Mouse (Mus musculus) liver, embryonic 13.5 days (tissue): Measurements from ENCODE around the gene Elob. TPM values are rescaled to one million over a fixed set of nuclear protein-coding genes. Genes with fewer than 3 reads are reported as not detected.

Source experiments
- ATAC-seq: fragments of 200-750 bp; cut with Nextera tagmentation; 2 replicates; pipeline ENCODE4 v1.8.0; 2017; ENCODE audit warnings: low read depth, mild to moderate bottlenecking, moderate number of reproducible peaks, moderate library complexity
- DNase-seq: peaks from one replicate; pipeline ENCODE4 v3.0.0; 2022
- H3K27ac ChIP-seq: fragments of 300-500 bp; sonication (generic); 2 replicates; pipeline ENCODE4 v1.5.1; 2015; ENCODE audit warnings: moderate library complexity, mild to moderate bottlenecking, inconsistent platforms
- H3K27me3 ChIP-seq: fragments of 300-500 bp; sonication (generic); 2 replicates; pipeline ENCODE4 v1.6.1; 2015; ENCODE audit warnings: mild to moderate bottlenecking, inconsistent platforms
- H3K36me3 ChIP-seq: fragments of 300-500 bp; sonication (generic); 2 replicates; pipeline ENCODE4 v1.6.1; 2015; ENCODE audit warnings: mild to moderate bottlenecking, inconsistent platforms
- H3K4me1 ChIP-seq: fragments of 300-500 bp; sonication (generic); replicated peaks from 2 replicates; pipeline ENCODE4 v1.6.1; 2015; ENCODE audit warnings: inconsistent platforms
- H3K4me2 ChIP-seq: fragments of 300-500 bp; sonication (generic); 2 replicates; pipeline ENCODE4 v1.6.1; 2015; ENCODE audit warnings: inconsistent platforms, mild to moderate bottlenecking, moderate library complexity
- H3K4me3 ChIP-seq: fragments of 300-500 bp; sonication (generic); replicated peaks from 2 replicates; pipeline ENCODE4 v1.5.1; 2015; ENCODE audit warnings: mild to moderate bottlenecking, inconsistent platforms
- H3K9ac ChIP-seq: fragments of 300-500 bp; sonication (generic); 2 replicates; pipeline ENCODE4 v1.6.1; 2015; ENCODE audit warnings: mild to moderate bottlenecking, inconsistent platforms
- H3K9me3 ChIP-seq: fragments of 300-500 bp; sonication (generic); replicated peaks from 2 replicates; pipeline ENCODE4 v1.6.1; 2016; ENCODE audit warnings: inconsistent platforms
- whole genome bisulfite sequencing: fragments of 180-500 bp; shearing (Covaris S2); methylation state at CpG from one replicate; pipeline ENCODE4 v1.1.7; 2015; ENCODE audit not compliant: insufficient replicate concordance; 5-methylcytosine and 5-hydroxymethylcytosine counted together
- polyA plus RNA-seq: library from polyadenylated mRNA; unstranded; fragments of >200 nt; fragmentation: Nextera tagmentation; extraction: Ambion mirVana; gene quantifications from 2 replicates; pipeline ENCODE4 v1.2.1, GENCODE M21; 2015

The Elob gene
- polyA plus RNA-seq, 1 experiment from 2014 or later, result 572 TPM

GRCm38 (mm10) chr17:23850853-23851749 is 22.2 kb upstream of the Elob start:
- Histone ChIP-seq H3K4me2 (no peak overlapping the region), H3K4me3 (no peak overlapping the region), H3K27me3 (no peaks in the 10 kb centered on the region), H3K9ac (no peak overlapping the region), H3K27ac (no peak overlapping the region), H3K4me1 (no peaks in the 10 kb centered on the region), H3K9me3 (no peaks in the 10 kb centered on the region), H3K36me3 (no peaks in the 10 kb centered on the region)
- peak; percentile 27 for DNase-seq
- no peak for ATAC-seq
- 47% methylated on average over 18 of the region's 19 CpGs for WGBS

GRCm38 (mm10) chr17:23850028-23850427 is 21.1 kb upstream of the Elob start:
- Histone ChIP-seq H3K27ac (no peak overlapping the region), H3K4me2 (no peak overlapping the region), H3K4me3 (no peak overlapping the region), H3K4me1 (no peaks in the 10 kb centered on the region), H3K9me3 (no peaks in the 10 kb centered on the region), H3K9ac (no peak overlapping the region), H3K36me3 (no peaks in the 10 kb centered on the region), H3K27me3 (no peaks in the 10 kb centered on the region)
- ATAC-seq, result no peak
- DNase-seq, result no peak
- 42% methylated on average over 2 of the region's 2 CpGs for WGBS

- Histone ChIP-seq H3K9ac (0 out of 2 replicates have a peak within 1 kb of the TSS, but pooled peaks have one; percentile 13), H3K27me3 (0 out of 2 replicates have a peak, but pooled peaks cover 6% of the 10 kb centered on the region), H3K36me3 (no peaks in the 10 kb centered on the region), H3K9me3 (no peaks in the 10 kb centered on the region), H3K4me3 (peak within 1 kb of the TSS; percentile 38), H3K4me1 (peaks cover 10% of the 10 kb centered on the region), H3K27ac (no peak within 1 kb of the TSS), H3K4me2 (peak within 1 kb of the TSS; percentile 61)
- ATAC-seq, result peak; percentile 54; the same call in 1 of the 2 replicates
- WGBS, result 16% methylated on average over 19 of the region's 19 CpGs
- DNase-seq, result peak; percentile 50
These were observed 14.9 kb upstream of the Elob start, which contains the start of the genes Prss32 and Prss41 for GRCm38 (mm10) chr17:23843812-23844273. Gene Prss32 (plus strand): TSS chr17:23843855. Gene Prss41 (minus strand): TSS chr17:23844172.

- peaks cover 10% of the 10 kb centered on the region for H3K4me1 ChIP-seq
- H3K36me3 ChIP-seq, result no peaks in the 10 kb centered on the region
- DNase-seq (peak; percentile 42), ATAC-seq (peak; percentile 25; the same call in 1 of the 2 replicates)
- 0 out of 2 replicates have a peak, but pooled peaks cover 6% of the 10 kb centered on the region for H3K27me3 ChIP-seq
- H3K9me3 ChIP-seq, result no peaks in the 10 kb centered on the region
- H3K4me3 ChIP-seq, result peak overlapping the region; percentile 38
- H3K4me2 ChIP-seq, result peak overlapping the region; percentile 61
- 0 out of 2 replicates have a peak overlapping the region, but pooled peaks have one; percentile 13 for H3K9ac ChIP-seq
- no peak overlapping the region for H3K27ac ChIP-seq
- WGBS, result 48% methylated on average over 23 of the region's 23 CpGs
These were observed 14.3 kb upstream of the Elob start for GRCm38 (mm10) chr17:23843141-23843811.

- no peak overlapping the region for H3K4me2 ChIP-seq
- H3K4me3 ChIP-seq, result no peak overlapping the region
- 0 out of 2 replicates have a peak, but pooled peaks cover 11% of the 10 kb centered on the region for H3K27me3 ChIP-seq
- ATAC-seq (no peak), DNase-seq (peak; percentile 28)
- H3K9me3 ChIP-seq, result no peaks in the 10 kb centered on the region
- no peak overlapping the region for H3K9ac ChIP-seq
- H3K36me3 ChIP-seq, result no peaks in the 10 kb centered on the region
- H3K4me1 ChIP-seq, result peaks cover 10% of the 10 kb centered on the region
- H3K27ac ChIP-seq, result no peak overlapping the region
- WGBS, result 23% methylated on average over 4 of the region's 4 CpGs
These were observed 12.2 kb upstream of the Elob start for GRCm38 (mm10) chr17:23841145-23841544.

- H3K4me3 ChIP-seq, result no peak within 1 kb of the TSS
- no peak within 1 kb of the TSS for H3K4me2 ChIP-seq
- no peak within 1 kb of the TSS for H3K27ac ChIP-seq
- no peaks in the 10 kb centered on the region for H3K4me1 ChIP-seq
- H3K9ac ChIP-seq, result no peak within 1 kb of the TSS
- DNase-seq (no peak), ATAC-seq (no peak)
- no peaks in the 10 kb centered on the region for H3K36me3 ChIP-seq
- H3K27me3 ChIP-seq, result peaks cover 49% of the 10 kb centered on the region
- no peaks in the 10 kb centered on the region for H3K9me3 ChIP-seq
- 61% methylated on average over 8 of the region's 8 CpGs for WGBS
These were observed 7.2 kb upstream of the Elob start, which contains the start of gene Prss33 for GRCm38 (mm10) chr17:23836006-23836575. Gene Prss33 (minus strand): TSS chr17:23836056.

- Histone ChIP-seq H3K27ac (no peak overlapping the region), H3K27me3 (peaks cover 55% of the 10 kb centered on the region), H3K4me2 (no peak overlapping the region), H3K4me1 (peaks cover 27% of the 10 kb centered on the region), H3K4me3 (no peak overlapping the region), H3K36me3 (peaks cover 11% of the 10 kb centered on the region), H3K9ac (no peak overlapping the region), H3K9me3 (no peaks in the 10 kb centered on the region)
- DNase-seq (no peak), ATAC-seq (no peak)
- WGBS, result 68% methylated on average over 1 of the region's 1 CpGs
These were observed 2.3 kb upstream of the Elob start for GRCm38 (mm10) chr17:23831201-23831600.

GRCm38 (mm10) chr17:23828271-23829001 is 500 bp downstream of the Elob start:
- peaks cover 33% of the 10 kb centered on the region for H3K4me1 ChIP-seq
- peak overlapping the region; percentile 82 for H3K27ac ChIP-seq
- WGBS, result under 1% methylated on average over 47 of the region's 47 CpGs
- ATAC-seq (peak; percentile 70), DNase-seq (peak; percentile 64)
- H3K9me3 ChIP-seq, result no peaks in the 10 kb centered on the region
- H3K27me3 ChIP-seq, result peaks cover 31% of the 10 kb centered on the region
- H3K9ac ChIP-seq, result peak overlapping the region; percentile 90
- H3K4me2 ChIP-seq, result peak overlapping the region; percentile 92
- H3K36me3 ChIP-seq, result peaks cover 39% of the 10 kb centered on the region
- peak overlapping the region; percentile 77 for H3K4me3 ChIP-seq

GRCm38 (mm10) chr17:23825591-23825990 is 3.3 kb downstream of the Elob start:
- Histone ChIP-seq H3K36me3 (peaks cover 67% of the 10 kb centered on the region), H3K27ac (no peak overlapping the region), H3K9ac (no peak overlapping the region), H3K4me2 (no peak overlapping the region), H3K4me3 (no peak overlapping the region), H3K4me1 (peaks cover 33% of the 10 kb centered on the region), H3K9me3 (no peaks in the 10 kb centered on the region), H3K27me3 (peaks cover 6% of the 10 kb centered on the region; the same call in 1 of the 2 replicates)
- DNase-seq (no peak), ATAC-seq (no peak)
- WGBS, result 76% methylated on average over 4 of the region's 4 CpGs

GRCm38 (mm10) chr17:23823614-23824013 is 5.3 kb downstream of the Elob start:
- 90% methylated on average over 12 of the region's 12 CpGs for WGBS
- H3K4me3 ChIP-seq, result no peak overlapping the region
- peaks cover 15% of the 10 kb centered on the region for H3K9me3 ChIP-seq
- DNase-seq (no peak), ATAC-seq (no peak)
- H3K4me1 ChIP-seq, result peaks cover 27% of the 10 kb centered on the region
- H3K27ac ChIP-seq, result no peak overlapping the region; the same call in 1 of the 2 replicates
- H3K4me2 ChIP-seq, result no peak overlapping the region
- no peaks in the 10 kb centered on the region for H3K27me3 ChIP-seq
- H3K9ac ChIP-seq, result no peak overlapping the region
- peaks cover 87% of the 10 kb centered on the region for H3K36me3 ChIP-seq
